Mouse (Mus musculus) intestine, embryonic 16.5 days (tissue): ENCODE measurements around the gene Nat8f2. TPM values are rescaled to one million over a fixed set of nuclear protein-coding genes. Genes with fewer than 3 reads are reported as not detected.
"Not testable (repeated sequence)": the region's sequence is repeated elsewhere in the genome, so short reads cannot be mapped to it uniquely, and the experiment has no call there.

Source experiments
- ATAC-seq: fragments of 200-750 bp; cut with Nextera tagmentation; 2 replicates; pipeline ENCODE4 v1.8.0; 2017; ENCODE audit warnings: moderate TSS enrichment, moderate library complexity
- H3K27ac ChIP-seq: fragments of 300-500 bp; sonication (generic); 2 replicates; pipeline ENCODE4 v1.5.1; 2014; ENCODE audit warnings: mild to moderate bottlenecking, low read length
- H3K27me3 ChIP-seq: fragments of 300-500 bp; sonication (generic); replicated peaks from 2 replicates; pipeline ENCODE4 v1.6.1; 2014; ENCODE audit warnings: low read length, control low read depth, mixed read lengths; ENCODE audit not compliant: control insufficient read depth, insufficient read depth
- H3K36me3 ChIP-seq: fragments of 300-500 bp; sonication (generic); 2 replicates; pipeline ENCODE4 v1.6.1; 2014; ENCODE audit warnings: low read length, control low read depth; ENCODE audit not compliant: control insufficient read depth, insufficient read depth
- H3K4me1 ChIP-seq: fragments of 300-500 bp; sonication (generic); 2 replicates; pipeline ENCODE4 v1.6.1; 2014; ENCODE audit warnings: low read length, control low read depth, mixed read lengths; ENCODE audit not compliant: control insufficient read depth, insufficient read depth
- H3K4me2 ChIP-seq: fragments of 300-500 bp; sonication (generic); 2 replicates; pipeline ENCODE4 v1.6.1; 2014; ENCODE audit warnings: low read depth, low read length, control low read depth
- H3K4me3 ChIP-seq: fragments of 300-500 bp; sonication (generic); 2 replicates; pipeline ENCODE4 v1.5.1; 2014; ENCODE audit warnings: mild to moderate bottlenecking, low read length
- H3K9ac ChIP-seq: fragments of 300-500 bp; sonication (generic); 2 replicates; pipeline ENCODE4 v1.6.1; 2014; ENCODE audit warnings: low read depth, low read length
- H3K9me3 ChIP-seq: fragments of 300-500 bp; sonication (generic); 2 replicates; pipeline ENCODE4 v1.6.1; 2016; ENCODE audit warnings: low read length, control low read depth; ENCODE audit not compliant: control insufficient read depth
- WGBS: fragments of 180-500 bp; shearing (Covaris S2); extraction: QIAGEN DNeasy Blood & Tissue Kit; methylation state at CpG from one replicate; pipeline ENCODE4 v1.1.7; 2014; 5-methylcytosine and 5-hydroxymethylcytosine counted together
- polyA plus RNA-seq: library from polyadenylated mRNA; unstranded; fragments of >200 nt; fragmentation: Nextera tagmentation; extraction: Ambion mirVana; gene quantifications from 2 replicates; pipeline ENCODE4 v1.2.1, GENCODE M21; 2015

Gene Nat8f2
- polyA plus RNA-seq, 1 experiment from 2014 or later, result not detected

- ATAC-seq, H3K27ac ChIP-seq, H3K36me3 ChIP-seq, H3K4me3 ChIP-seq, H3K27me3 ChIP-seq, H3K9me3 ChIP-seq, H3K4me1 ChIP-seq, H3K4me2 ChIP-seq, H3K9ac ChIP-seq: not testable (repeated sequence)
- WGBS, result 82% methylated on average over 3 of the region's 3 CpGs
Observed at GRCm38 (mm10) chr6:85866166-85866565, 2.8 kb downstream of the Nat8f2 start.

DNA sequence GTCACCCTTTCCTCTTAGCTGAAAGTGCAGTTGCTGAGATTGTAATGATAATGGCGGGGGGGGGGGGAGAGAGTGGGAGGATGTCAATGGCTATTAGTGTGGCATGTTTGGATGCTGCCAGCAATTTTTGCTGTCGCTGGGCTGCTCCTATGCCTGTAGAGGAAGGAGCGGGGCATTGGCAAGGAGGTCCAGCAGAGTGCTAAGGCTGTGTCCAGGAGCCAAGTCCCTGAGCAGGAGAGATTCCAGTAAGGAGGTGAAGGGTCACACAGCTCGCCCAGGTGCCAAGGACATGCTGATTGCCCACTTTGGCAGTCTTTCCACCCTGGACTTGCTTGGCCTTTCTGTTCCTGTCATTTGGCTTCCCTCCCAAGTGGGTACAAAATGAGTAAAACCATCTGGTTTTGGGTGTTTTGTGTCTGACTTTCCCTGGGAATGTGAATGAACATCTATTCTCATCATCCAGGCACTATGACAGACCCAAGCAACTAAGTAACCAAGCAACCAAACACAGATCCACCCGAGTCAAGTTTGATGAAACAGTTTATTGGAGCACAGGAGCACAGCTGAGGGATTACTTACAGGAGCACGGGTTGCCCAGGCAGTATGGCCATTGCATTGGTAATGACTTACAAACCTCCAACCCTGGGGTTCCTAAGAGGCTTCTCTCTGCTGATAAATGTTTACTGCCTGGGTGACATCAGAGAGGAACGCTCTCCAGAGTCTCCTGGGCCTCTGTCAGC, 3.9 kb downstream of the Nat8f2 start:
- not testable (repeated sequence) for H3K4me3 ChIP-seq, H3K4me2 ChIP-seq, H3K27ac ChIP-seq, H3K36me3 ChIP-seq, H3K9ac ChIP-seq, H3K4me1 ChIP-seq, H3K9me3 ChIP-seq, ATAC-seq, H3K27me3 ChIP-seq
- 63% methylated on average over 6 of the region's 7 CpGs for WGBS

DNA sequence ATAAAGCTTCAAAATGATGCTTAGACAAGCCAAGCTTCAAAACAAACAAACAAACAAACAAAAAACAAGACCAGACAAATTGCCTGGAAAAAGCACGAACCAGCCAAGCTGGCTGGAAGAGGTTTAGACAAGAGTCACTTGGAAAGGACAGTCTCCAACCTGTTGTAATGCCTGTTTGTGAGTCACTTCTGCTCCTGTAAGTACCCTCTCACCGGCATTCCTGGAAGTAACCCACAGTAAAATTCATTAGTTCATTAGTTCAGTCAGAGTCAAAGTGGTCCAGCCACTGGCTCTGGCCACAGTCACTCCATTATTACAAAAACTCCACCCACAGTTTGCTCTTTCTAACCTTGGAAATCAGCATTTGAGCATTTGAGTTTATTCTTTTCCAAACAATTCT, 5.1 kb downstream of the Nat8f2 start:
- no peak overlapping the region for H3K4me2 ChIP-seq
- 81% methylated on average over 2 of the region's 2 CpGs for WGBS

DNA sequence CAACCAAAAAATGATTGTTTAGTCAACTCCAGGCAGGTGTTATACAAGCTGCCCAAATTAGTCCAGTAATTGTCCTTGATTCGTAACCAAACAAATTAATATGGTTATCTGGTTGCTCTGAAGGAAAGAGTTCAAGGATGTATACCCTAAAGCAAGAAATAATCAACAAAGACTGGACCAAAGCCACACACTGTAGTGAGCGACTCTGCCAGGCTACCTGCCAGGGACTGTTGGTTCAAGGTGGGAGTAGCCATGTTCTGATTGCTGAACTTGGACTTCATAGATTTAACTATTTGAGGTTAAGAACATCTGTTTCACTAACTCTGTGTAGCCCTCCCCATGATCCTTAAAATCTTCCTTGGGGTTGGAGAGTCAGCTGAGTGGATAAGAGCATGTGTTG, 5.8 kb downstream of the Nat8f2 start:
- no peak overlapping the region for H3K4me2 ChIP-seq
- ATAC-seq, result no peak
- H3K4me3 ChIP-seq, result no peak overlapping the region
- H3K9ac ChIP-seq, result no peak overlapping the region
- H3K9me3 ChIP-seq, result no peaks in the 10 kb centered on the region
- H3K27me3 ChIP-seq, result no peaks in the 10 kb centered on the region
- H3K4me1 ChIP-seq, result no peaks in the 10 kb centered on the region
- no peak overlapping the region for H3K27ac ChIP-seq
- WGBS, result 88% methylated on average over 2 of the region's 2 CpGs
- no peaks in the 10 kb centered on the region for H3K36me3 ChIP-seq

More for the DNA sequence above, 5.1 kb downstream of the Nat8f2 start:
- Histone ChIP-seq H3K36me3 (no peaks in the 10 kb centered on the region), H3K27ac (no peak overlapping the region), H3K27me3 (no peaks in the 10 kb centered on the region), H3K4me3 (no peak overlapping the region), H3K9ac (no peak overlapping the region), H3K4me1 (no peaks in the 10 kb centered on the region), H3K9me3 (no peaks in the 10 kb centered on the region)
- ATAC-seq, result no peak

- H3K36me3 ChIP-seq, result no peaks in the 10 kb centered on the region
- no peak overlapping the region for H3K27ac ChIP-seq
- no peaks in the 10 kb centered on the region for H3K9me3 ChIP-seq
- no peaks in the 10 kb centered on the region for H3K4me1 ChIP-seq
- no peak overlapping the region for H3K9ac ChIP-seq
- H3K4me2 ChIP-seq, result no peak overlapping the region
- ATAC-seq, result no peak
- H3K27me3 ChIP-seq, result no peaks in the 10 kb centered on the region
- 71% methylated on average over 3 of the region's 3 CpGs for WGBS
- no peak overlapping the region for H3K4me3 ChIP-seq
Observed at GRCm38 (mm10) chr6:85862565-85862964, 6.4 kb downstream of the Nat8f2 start.

GRCm38 (mm10) chr6:85861247-85861646, 7.7 kb downstream of the Nat8f2 start:
- H3K4me2 ChIP-seq, result no peak overlapping the region
- no peaks in the 10 kb centered on the region for H3K36me3 ChIP-seq
- WGBS, result 83% methylated on average over 3 of the region's 3 CpGs
- no peak for ATAC-seq
- H3K4me3 ChIP-seq, result no peak overlapping the region
- no peaks in the 10 kb centered on the region for H3K9me3 ChIP-seq
- no peaks in the 10 kb centered on the region for H3K27me3 ChIP-seq
- H3K9ac ChIP-seq, result no peak overlapping the region
- no peak overlapping the region for H3K27ac ChIP-seq
- H3K4me1 ChIP-seq, result no peaks in the 10 kb centered on the region

DNA sequence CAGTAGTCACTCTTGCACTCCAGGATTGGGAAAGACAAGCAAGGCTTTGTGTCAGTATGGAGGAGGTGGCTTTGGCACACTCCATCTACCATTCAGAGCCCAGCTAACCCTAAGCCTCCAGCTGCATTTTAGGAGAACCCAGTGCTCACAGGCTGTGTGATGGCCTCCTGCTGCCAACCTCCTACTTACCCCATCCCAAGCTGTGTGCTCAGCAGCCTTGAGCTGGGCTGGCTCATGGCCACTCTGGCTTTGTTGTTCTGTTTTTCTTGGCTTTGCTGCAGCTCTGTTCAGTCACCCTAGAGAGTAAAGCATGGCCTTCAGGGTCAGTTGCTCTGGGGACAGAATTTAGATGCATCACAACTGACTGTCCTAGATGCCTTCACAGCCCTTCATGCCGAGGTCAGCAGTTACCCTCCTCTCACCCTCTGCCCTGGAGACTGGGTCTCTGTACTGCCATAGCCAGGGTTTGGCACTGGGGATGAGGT, 12.7 kb downstream of the Nat8f2 start:
- no peak overlapping the region for H3K9ac ChIP-seq
- H3K4me3 ChIP-seq, result no peak overlapping the region
- no peaks in the 10 kb centered on the region for H3K36me3 ChIP-seq
- H3K4me1 ChIP-seq, result no peaks in the 10 kb centered on the region
- WGBS, result 69% methylated on average over 1 of the region's 1 CpGs
- H3K9me3 ChIP-seq, result no peaks in the 10 kb centered on the region
- no peak for ATAC-seq
- H3K27me3 ChIP-seq, result no peaks in the 10 kb centered on the region
- H3K27ac ChIP-seq, result no peak overlapping the region
- H3K4me2 ChIP-seq, result no peak overlapping the region

DNA sequence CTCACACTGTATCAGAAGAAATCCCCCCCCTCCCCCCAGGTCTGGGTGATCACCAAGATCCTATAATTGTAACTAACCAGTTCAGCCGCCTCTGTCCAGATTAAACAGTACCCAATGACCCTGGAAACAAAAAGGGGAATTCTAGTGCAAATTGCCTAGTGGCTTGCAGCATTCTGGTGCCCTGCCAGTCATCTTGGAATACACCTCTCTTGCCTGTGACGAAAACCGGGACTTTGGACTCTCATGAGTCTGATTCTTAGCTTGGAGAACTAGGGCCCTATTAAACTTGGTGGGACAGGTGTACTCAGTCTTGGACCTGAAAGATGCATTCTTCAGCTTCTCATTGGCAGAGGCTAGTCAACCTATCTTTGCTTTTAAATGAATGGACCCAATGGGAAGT, 15.5 kb downstream of the Nat8f2 start:
- no peaks in the 10 kb centered on the region for H3K36me3 ChIP-seq
- no peak overlapping the region for H3K9ac ChIP-seq
- no peaks in the 10 kb centered on the region for H3K4me1 ChIP-seq
- H3K4me2 ChIP-seq, result no peak overlapping the region
- ATAC-seq, result no peak
- WGBS, result 72% methylated on average over 3 of the region's 3 CpGs
- no peaks in the 10 kb centered on the region for H3K9me3 ChIP-seq
- no peaks in the 10 kb centered on the region for H3K27me3 ChIP-seq
- no peak overlapping the region for H3K27ac ChIP-seq
- no peak overlapping the region for H3K4me3 ChIP-seq

- Histone ChIP-seq H3K27me3 (no peaks in the 10 kb centered on the region), H3K9me3 (no peaks in the 10 kb centered on the region)
- ATAC-seq, result no peak
Observed at GRCm38 (mm10) chr6:85851062-85851773, 17.7 kb downstream of the Nat8f2 start.

More at GRCm38 (mm10) chr6:85851062-85851773, 17.7 kb downstream of the Nat8f2 start:
- Histone ChIP-seq H3K4me1 (no peaks in the 10 kb centered on the region), H3K27ac (no peak overlapping the region), H3K9ac (no peak overlapping the region), H3K4me2 (no peak overlapping the region), H3K36me3 (no peaks in the 10 kb centered on the region), H3K4me3 (no peak overlapping the region)
- 73% methylated on average over 7 of the region's 7 CpGs for WGBS
